Mouse (Mus musculus) liver, embryonic 14.5 days (tissue): ENCODE measurements around the gene Gdap1l1.

Experiments
- CTCF ChIP-seq: IDR thresholded peaks from 2 replicates; pipeline ENCODE4 v1.5.1; 2016; ENCODE audit warnings: antibody characterized with exemption, low read depth, control low read depth
- EP300 ChIP-seq: IDR thresholded peaks from 2 replicates; pipeline ENCODE4 v1.6.1; 2016; ENCODE audit warnings: antibody characterized with exemption, low read depth

GRCm38 (mm10) chr2:163412846-163413590 lies 25.3 kb upstream of the Gdap1l1 start:
- TF ChIP-seq CTCF = no peak
- TF ChIP-seq EP300 = no peak
